Mouse (Mus musculus) telencephalon, adult 2 months (tissue): ENCODE data around the gene Dffb.
"Not testable (repeated sequence)": the region's sequence is repeated elsewhere in the genome, so short reads cannot be mapped to it uniquely, and the experiment has no call there.

Experiments used
- DNase-seq: peaks from one replicate; pipeline ENCODE4 v3.0.0-alpha.2; 2011; ENCODE audit warnings: low read depth, low spot score

Dffb gene

DNA sequence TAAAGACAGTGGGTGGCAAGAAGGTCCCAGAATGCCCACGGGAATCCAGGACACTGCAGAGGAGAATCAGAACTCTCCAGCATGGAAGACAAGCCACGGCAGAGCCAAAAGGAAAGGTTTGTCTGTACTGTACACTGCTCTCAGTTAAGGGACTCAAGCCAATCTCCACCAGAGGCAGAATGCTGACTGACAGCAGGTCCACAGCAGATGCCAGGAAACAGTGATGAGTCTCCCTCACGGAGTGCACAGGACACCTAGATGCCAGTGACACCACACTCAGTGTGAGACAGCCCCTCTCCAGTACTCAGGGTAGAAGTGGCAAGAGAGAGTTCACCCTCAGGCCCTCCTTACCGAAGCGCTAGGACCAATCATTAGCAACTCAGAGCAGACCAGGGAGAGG lies 8.3 kb downstream of the Dffb start:
- DNase-seq, result no peak

- no peak for DNase-seq
Measured at GRCm38 (mm10) chr4:153962631-153963030, 12.3 kb downstream of the Dffb start.

GRCm38 (mm10) chr4:153957444-153958250 lies 17.3 kb downstream of the Dffb start:
- no peak for DNase-seq

DNA sequence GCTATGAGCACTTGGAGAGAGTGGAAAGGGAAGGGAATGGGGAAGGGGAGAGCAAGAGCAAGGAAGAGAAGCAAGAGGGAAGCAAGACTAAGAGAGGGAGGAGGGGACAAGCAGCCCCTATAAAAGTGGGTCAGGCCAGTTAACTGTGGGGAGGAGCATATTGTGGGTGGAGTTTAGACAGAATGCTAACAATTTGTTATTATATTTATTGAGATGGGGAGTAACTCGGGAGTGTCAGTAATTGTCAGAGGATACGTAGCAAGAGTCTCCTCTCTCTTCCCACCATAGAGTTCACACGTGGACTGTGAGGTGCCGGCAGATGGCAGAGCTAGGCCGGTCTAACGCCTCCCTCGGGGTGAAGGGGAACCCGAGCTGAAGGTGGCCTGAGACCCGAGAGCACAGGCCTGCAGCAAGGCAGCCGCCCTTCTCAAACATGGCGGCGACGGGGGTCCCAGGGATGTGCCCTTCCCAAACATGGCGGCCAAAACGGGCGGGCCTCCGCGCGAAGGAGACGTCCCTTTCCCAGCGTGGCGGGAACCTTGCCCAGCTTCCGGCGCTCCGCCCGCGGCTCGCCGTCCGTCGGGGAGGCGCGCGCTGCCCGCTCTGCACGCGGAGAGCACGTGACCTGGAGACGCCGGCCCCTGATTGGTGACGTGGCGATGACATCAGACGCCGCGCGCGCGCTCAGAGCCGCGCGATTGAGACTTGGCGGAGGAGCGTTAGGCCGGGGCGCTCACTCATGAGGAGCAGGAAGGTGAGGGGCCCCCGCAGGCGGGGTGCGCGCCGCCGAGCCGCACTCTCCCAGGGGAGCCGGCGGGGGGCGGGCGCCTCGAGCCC lies 18.1 kb downstream of the Dffb start, which contains the start of gene A430005L14Rik:
TSS of gene A430005L14Rik (plus strand) at position 669 of the 837 bp plus-strand sequence.
- peak; percentile 92 for DNase-seq

DNA sequence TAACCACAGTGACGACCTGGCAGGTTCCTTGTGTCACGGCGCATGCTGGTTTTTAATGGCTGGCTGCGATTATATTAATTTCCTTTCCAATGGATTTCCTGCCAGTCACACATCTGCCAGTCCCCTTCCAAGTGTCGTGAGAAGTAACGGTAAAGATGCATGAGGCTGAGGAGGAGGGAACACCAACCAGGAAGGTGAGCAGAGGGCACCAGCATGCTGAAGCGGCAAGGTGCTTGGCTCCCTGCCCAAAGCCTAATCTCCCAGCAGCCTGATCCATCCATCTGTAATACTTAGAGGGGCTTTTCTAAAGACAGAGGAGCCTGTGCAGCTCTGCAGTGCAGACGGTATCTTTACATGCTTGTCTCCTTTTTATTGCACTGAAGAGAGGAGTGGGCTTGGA lies 19.3 kb downstream of the Dffb start:
- DNase-seq, result no peak

DNA sequence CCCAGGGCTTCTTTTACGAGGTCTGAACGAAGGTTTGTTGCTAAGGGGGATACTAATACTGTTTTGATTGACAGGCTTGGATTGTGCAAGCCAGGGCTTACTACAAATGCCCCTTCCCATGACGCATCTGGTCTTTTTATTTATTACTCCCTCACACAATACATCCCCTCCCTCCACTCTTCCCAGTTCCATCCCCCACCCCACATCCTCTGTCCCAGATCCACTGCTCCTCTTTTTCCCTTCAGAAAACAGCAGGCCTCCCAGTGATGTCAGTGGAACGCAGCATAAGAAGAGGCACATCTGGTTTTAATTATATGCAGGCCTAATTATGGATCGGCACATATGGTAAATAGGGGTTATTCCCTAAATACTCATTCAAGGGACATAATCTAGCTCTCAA lies 23.2 kb downstream of the Dffb start:
- DNase-seq, result no peak

GRCm38 (mm10) chr4:153951150-153951549 lies 23.8 kb downstream of the Dffb start:
- no peak for DNase-seq

GRCm38 (mm10) chr4:153950372-153950771 lies 24.6 kb downstream of the Dffb start:
- no peak for DNase-seq

- no peak for DNase-seq
Measured at GRCm38 (mm10) chr4:153945741-153946140, 29.2 kb downstream of the Dffb start.

DNA sequence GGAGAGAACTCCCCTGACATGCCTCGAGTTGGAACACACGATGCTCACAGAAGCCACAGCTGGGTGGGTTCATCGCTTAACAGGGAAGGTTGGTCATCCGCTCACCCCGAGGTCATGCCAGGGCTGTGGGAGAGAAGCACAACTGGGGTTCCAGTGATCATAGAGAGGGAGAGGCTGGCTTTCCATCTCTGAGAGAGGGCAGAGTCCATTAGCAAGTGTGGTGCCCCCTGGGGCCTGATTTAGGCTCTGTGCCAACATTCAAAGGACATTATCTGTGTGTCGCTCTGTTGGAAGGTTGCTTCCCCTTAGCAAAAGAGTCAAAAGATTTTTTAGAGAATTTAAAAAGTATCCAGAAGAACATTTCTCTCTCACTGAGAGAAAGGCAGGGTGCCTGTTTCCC lies 30.7 kb downstream of the Dffb start:
- no peak for DNase-seq

DNA sequence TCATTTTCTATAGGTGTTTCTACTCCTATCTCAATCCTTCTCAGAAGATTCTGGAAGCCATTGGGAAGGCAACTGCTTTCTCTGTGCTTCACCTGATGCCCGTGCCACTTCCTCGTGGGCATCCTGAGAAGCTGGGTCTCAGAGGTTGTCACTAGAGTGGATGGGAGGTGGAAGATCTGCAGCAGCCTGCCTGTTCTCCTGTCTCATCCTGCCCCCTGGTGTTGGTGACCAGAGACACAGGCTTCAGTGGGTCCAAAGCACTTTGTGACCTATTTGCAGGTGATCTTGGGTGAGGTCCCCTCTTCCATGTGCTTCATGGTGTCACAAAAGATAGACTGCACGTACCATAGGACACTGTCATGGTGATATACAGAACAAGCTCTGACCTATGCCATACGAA lies 31.7 kb downstream of the Dffb start:
- DNase-seq, result no peak

- DNase-seq, result no peak
Measured at GRCm38 (mm10) chr4:153929921-153930320, 45.0 kb downstream of the Dffb start.

- DNase-seq, result no peak
Measured at GRCm38 (mm10) chr4:153929425-153929824, 45.5 kb downstream of the Dffb start.

DNA sequence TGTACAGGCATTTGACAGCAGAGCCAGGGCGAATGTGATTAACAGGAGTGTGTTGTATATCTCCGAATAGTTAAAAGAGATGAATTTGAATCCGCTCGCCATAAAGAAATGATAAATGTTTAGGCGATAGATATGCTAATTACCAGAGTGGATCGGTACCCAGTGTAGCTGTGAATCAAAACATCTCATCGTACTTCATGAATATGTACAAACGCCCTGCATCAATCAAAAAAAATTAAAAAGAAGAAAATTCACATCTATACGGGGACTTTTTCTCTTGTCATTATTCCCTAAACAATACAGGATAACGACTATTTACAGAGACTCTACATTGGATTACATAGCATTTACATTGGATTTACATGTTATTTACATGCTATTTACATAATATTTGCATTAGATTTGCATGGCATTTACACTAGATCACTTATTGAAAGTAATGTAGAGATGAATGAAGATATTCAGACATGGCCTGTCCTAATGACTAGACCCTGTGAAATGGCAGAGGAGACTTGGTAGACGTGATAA lies 46.1 kb downstream of the Dffb start:
- DNase-seq, result no peak

- not testable (repeated sequence) for DNase-seq
Measured at GRCm38 (mm10) chr4:153922090-153922489, 52.8 kb downstream of the Dffb start.

- DNase-seq, result no peak
Measured at GRCm38 (mm10) chr4:153920517-153921233, 54.3 kb downstream of the Dffb start.

GRCm38 (mm10) chr4:153917773-153918500 lies 57.0 kb downstream of the Dffb start:
- DNase-seq, result peak; percentile 74
